Mouse (Mus musculus) neutrophil, adult 83 days (primary cell): ENCODE results near the gene 2700049A03Rik. TPM values are rescaled to one million over a fixed set of nuclear protein-coding genes. Genes with fewer than 3 reads are reported as not detected.

Experiments
- total RNA-seq, 2 experiments: library from RNA; stranded (reverse); gene quantifications; one replicate each; pipeline ENCODE4 v1.2.4; 2023

Gene 2700049A03Rik
- total RNA-seq = 1 to 10 TPM; 8.0 to 8.1 TPM

GRCm38 (mm10) chr12:71136130-71136973, at the start of gene 2700049A03Rik, which contains the start of gene Timm9:
2700049A03Rik (plus strand) TSS chr12:71136848.
Timm9 (minus strand) TSS chr12:71136684.

GRCm38 (mm10) chr12:71111331-71111730, 25.3 kb upstream of the 2700049A03Rik start, which contains the start of gene Tomm20l:
Tomm20l (plus strand) TSS chr12:71111428.

Other genes starting within 250 kb of the 2700049A03Rik start
- 100 to 1,000 TPM; 101 to 108 TPM for gene Actr10, start 199.0 kb upstream of the 2700049A03Rik start, total RNA-seq
- 100 to 1,000 TPM; 116 to 131 TPM for gene Psma3, start 162.2 kb upstream of the 2700049A03Rik start, total RNA-seq
- 10 to 100 TPM; 58.6 to 64.7 TPM for gene Arid4a, start 120.9 kb upstream of the 2700049A03Rik start, total RNA-seq
- not detected for gene Tomm20l, start 25.4 kb upstream of the 2700049A03Rik start, total RNA-seq
- 10 to 100 TPM in 1 of 2 experiments, 1 to 10 TPM in 1; 7.0 to 10.2 TPM for gene Timm9, start 164 bp upstream of the 2700049A03Rik start, total RNA-seq
- gene Dact1, start 173.0 kb downstream of the 2700049A03Rik start, total RNA-seq = under 1 TPM; 0.18 to 0.26 TPM